Mouse (Mus musculus): Measurements from ENCODE around the gene Gm44805. TPM values are rescaled to one million over a fixed set of nuclear protein-coding genes. Genes with fewer than 3 reads are reported as not detected.

Gm44805 gene
- total and polyA plus RNA-seq, 3 experiments: not detected

DNA sequence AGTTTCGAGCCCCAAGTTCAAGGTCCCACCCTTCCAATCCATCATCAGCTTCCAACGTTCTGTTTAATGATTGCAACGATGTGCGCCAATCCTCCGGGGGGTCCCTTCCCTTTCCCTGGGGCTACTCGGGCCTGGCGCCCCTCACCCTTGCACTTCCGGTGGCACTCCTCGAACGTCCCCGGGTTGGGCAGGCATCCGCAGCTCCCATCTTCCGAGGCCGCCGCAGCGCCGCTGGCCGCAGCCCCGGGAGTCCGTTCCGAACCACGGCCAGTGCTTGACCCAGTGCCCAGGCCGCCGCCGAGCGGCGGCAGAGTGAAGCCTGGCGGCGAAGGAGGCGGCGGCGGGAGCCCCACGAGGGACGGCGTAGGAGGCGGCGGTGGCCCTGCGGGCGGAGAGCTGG lies 33.6 kb upstream of the Gm44805 start:
- in situ Hi-C loops (cut with MboI; ENCODE audit: low pct_ligation_motif_present, low pct_unique_long_range_greater_than_20kb, low sequenced_read_pairs): loop anchor here (5.0 kb wide), 1 partner anchor 48 kb away; the partner anchor contains the start of gene Clptm1
- Histone ChIP-seq H3K27ac (ENCODE audit: insufficient read depth, low read depth) (peak overlapping the region; percentile 47), H3K9me3 (replicated peaks; ENCODE audit: low read length) (no peaks in the 10 kb centered on the region), H3K27me3 (replicated peaks) (no peaks in the 10 kb centered on the region), H3K36me3 (replicated peaks in 1 of 2; ENCODE audit: control insufficient read depth in 1 of 2, insufficient read depth in 1 of 2, low read length in 1 of 2) (peaks cover 32 to 40% of the 10 kb centered on the region in 2 experiments), H3K4me2 (ENCODE audit: insufficient read depth, low read depth, poor library complexity, severe bottlenecking) (peak overlapping the region; percentile 72), H3K4me3 (replicated peaks in 1 of 3; ENCODE audit: low read depth in 2 of 3, low read length in 2 of 3, poor library complexity in 1 of 3) (peak overlapping the region; percentile 88 to 92 (median 91)), H3K9ac (ENCODE audit: insufficient read depth, low read depth) (peak overlapping the region; percentile 94), H3K4me1 (ENCODE audit: control insufficient read depth in 1 of 2, insufficient read depth in 2 of 2) (peaks cover 9 to 39% of the 10 kb centered on the region in 2 experiments; a peak in 3 of 4 replicates), H3K79me2 (replicated peaks; ENCODE audit: control insufficient read depth, extremely low read depth, insufficient read depth, poor library complexity, severe bottlenecking) (peaks cover 18% of the 10 kb centered on the region)
- dilution Hi-C loops (cut with MboI; ENCODE audit: extremely low pct_ligation_motif_present, extremely low pct_unique_long_range_greater_than_20kb, low sequenced_read_pairs): no loop called here
- no peak for TF ChIP-seq ZC3H11A (IDR thresholded peaks at IDR 0.05; ENCODE audit: low read depth, low read length)
- TF ChIP-seq MAFK (IDR thresholded peaks at IDR 0.05; ENCODE audit: insufficient replicate concordance, low read length): no peak
- no peak for TF ChIP-seq EP300 (IDR thresholded peaks at IDR 0.05; ENCODE audit: low read length)
- TF ChIP-seq TCF12 (IDR thresholded peaks at IDR 0.05; ENCODE audit: low read depth, low read length): no peak
- no peak for TF ChIP-seq RAD21 (IDR thresholded peaks at IDR 0.05; ENCODE audit: low read depth, low read length)
- no peak for TF ChIP-seq USF1 (IDR thresholded peaks at IDR 0.05; ENCODE audit: low read depth, low read length)
- TF ChIP-seq ZKSCAN1 (IDR thresholded peaks at IDR 0.05; ENCODE audit: borderline replicate concordance, low read depth, low read length): no peak
- TF ChIP-seq NELFE (IDR thresholded peaks at IDR 0.05; ENCODE audit: low read depth, low read length): no peak
- no peak for TF ChIP-seq CHD1 (IDR thresholded peaks at IDR 0.05; ENCODE audit: low read depth, low read length)
- no peak for TF ChIP-seq NRF1 (IDR thresholded peaks at IDR 0.05; ENCODE audit: low read depth, low read length)
- no peak for DNase-seq (ENCODE audit: extremely low read depth)

- in situ Hi-C loops (cut with MboI; ENCODE audit: low pct_ligation_motif_present, low pct_unique_long_range_greater_than_20kb, low sequenced_read_pairs): loop anchor here (5.0 kb wide), 1 partner anchor 46 kb away; the partner anchor contains the start of gene Clptm1
- Histone ChIP-seq H3K79me2 (replicated peaks; ENCODE audit: control insufficient read depth, extremely low read depth, insufficient read depth, poor library complexity, severe bottlenecking) (peaks cover 18% of the 10 kb centered on the region), H3K4me3 (replicated peaks in 1 of 3; ENCODE audit: low read depth in 2 of 3, low read length in 2 of 3, poor library complexity in 1 of 3) (no peak overlapping the region), H3K4me1 (ENCODE audit: control insufficient read depth in 1 of 2, insufficient read depth in 2 of 2) (peaks cover 9 to 39% of the 10 kb centered on the region in 2 experiments; a peak in 3 of 4 replicates), H3K9me3 (replicated peaks; ENCODE audit: low read length) (no peaks in the 10 kb centered on the region), H3K27me3 (replicated peaks) (no peaks in the 10 kb centered on the region), H3K4me2 (ENCODE audit: insufficient read depth, low read depth, poor library complexity, severe bottlenecking) (peak overlapping the region; percentile 72; the same call in 1 of the 2 replicates), H3K36me3 (replicated peaks in 1 of 2; ENCODE audit: control insufficient read depth in 1 of 2, insufficient read depth in 1 of 2, low read length in 1 of 2) (peaks cover 44 to 52% of the 10 kb centered on the region in 2 experiments), H3K9ac (ENCODE audit: insufficient read depth, low read depth) (no peak overlapping the region), H3K27ac (ENCODE audit: insufficient read depth, low read depth) (no peak overlapping the region)
- DNase-seq (ENCODE audit: extremely low read depth): no peak
- no peak for TF ChIP-seq ELF1 (IDR thresholded peaks at IDR 0.05; ENCODE audit: low read depth, low read length)
- TF ChIP-seq RCOR1 (conservative IDR thresholded peaks at IDR 0.05; ENCODE audit: low read depth, low read length): no peak
- no peak for TF ChIP-seq ZC3H11A (IDR thresholded peaks at IDR 0.05; ENCODE audit: low read depth, low read length)
- no peak for TF ChIP-seq GABPA (IDR thresholded peaks at IDR 0.05; ENCODE audit: insufficient replicate concordance, low read depth, low read length)
- TF ChIP-seq CTCF (conservative IDR thresholded peaks at IDR 0.05 in 1 of 2, IDR thresholded peaks at IDR 0.05 in 1 of 2; ENCODE audit: low read depth in 2 of 2, low read length in 2 of 2): no peak
- TF ChIP-seq SMC3 (IDR thresholded peaks at IDR 0.05; ENCODE audit: low read depth, low read length): no peak
- TF ChIP-seq MXI1 (IDR thresholded peaks at IDR 0.05; ENCODE audit: low read depth, low read length): no peak
- no peak for TF ChIP-seq USF1 (IDR thresholded peaks at IDR 0.05; ENCODE audit: low read depth, low read length)
- TF ChIP-seq JUND (conservative IDR thresholded peaks at IDR 0.05; ENCODE audit: low read depth, low read length): no peak
- no peak for TF ChIP-seq IRF4 (IDR thresholded peaks at IDR 0.05; ENCODE audit: low read depth, low read length)
- TF ChIP-seq PAX5 (IDR thresholded peaks at IDR 0.05; ENCODE audit: low read length): no peak
- dilution Hi-C loops (cut with MboI; ENCODE audit: extremely low pct_ligation_motif_present, extremely low pct_unique_long_range_greater_than_20kb, low sequenced_read_pairs): no loop called here
Observed at GRCm38 (mm10) chr7:19713598-19713997, 32.4 kb upstream of the Gm44805 start.
